Mouse (Mus musculus): ENCODE measurements around the gene Pard3.

- TF ChIP-seq CTCF (IDR thresholded peaks at IDR 0.05; ENCODE audit: borderline replicate concordance, extremely low read depth, insufficient read depth, insufficient read length), result no peak
- TF ChIP-seq POLR2A (IDR thresholded peaks at IDR 0.05; ENCODE audit: borderline replicate concordance, extremely low read depth, insufficient read depth, insufficient read length, poor library complexity, severe bottlenecking), result no peak
Measured at GRCm38 (mm10) chr8:127174411-127174810, 110.7 kb downstream of the Pard3 start.
